Mouse (Mus musculus) myocyte (in vitro differentiated cells): ENCODE measurements around the gene Hoxc9. TPM values are rescaled to one million over a fixed set of nuclear protein-coding genes. Genes with fewer than 3 reads are reported as not detected.

Experiments
- H3K27me3 ChIP-seq: one replicate; pipeline ENCODE4 v1.6.1; 2011; ENCODE audit not compliant: control insufficient read depth, insufficient read depth, insufficient read length
- H3K36me3 ChIP-seq: one replicate; pipeline ENCODE4 v1.6.1; 2011; ENCODE audit not compliant: control insufficient read depth, insufficient read depth
- H3K4me2 ChIP-seq: one replicate; pipeline ENCODE4 v1.6.1; 2011; ENCODE audit warnings: low read depth, control low read depth
- H3K4me3 ChIP-seq: one replicate; pipeline ENCODE4 v1.5.1; 2011; ENCODE audit warnings: mild to moderate bottlenecking, control low read depth, moderate library complexity
- H3K79me2 ChIP-seq: one replicate; pipeline ENCODE4 v1.6.1; 2011; ENCODE audit not compliant: control insufficient read depth, insufficient read depth
- H3ac ChIP-seq: one replicate; pipeline ENCODE4 v1.6.1; 2011; ENCODE audit not compliant: control insufficient read depth, insufficient read length
- CEBPB ChIP-seq: IDR thresholded peaks from 2 replicates; pipeline ENCODE4 v1.6.1; 2011; ENCODE audit warnings: mild to moderate bottlenecking, moderate library complexity; ENCODE audit not compliant: poor library complexity, insufficient read depth, severe bottlenecking
- E2F4 ChIP-seq: IDR thresholded peaks from one replicate; pipeline ENCODE4 v1.6.1; 2011; ENCODE audit warnings: mild to moderate bottlenecking, control low read depth, moderate library complexity; ENCODE audit not compliant: insufficient read depth
- MYOD1 ChIP-seq, 3 experiments: IDR thresholded peaks; one replicate each; pipeline ENCODE4 v1.6.1; 2011; ENCODE audit warnings: control low read depth in 2 of 3, low read depth in 2 of 3, mild to moderate bottlenecking in 2 of 3, moderate library complexity in 1 of 3; ENCODE audit not compliant: insufficient read length in 2 of 3, control insufficient read depth in 1 of 3
- MYOG ChIP-seq, 3 experiments: IDR thresholded peaks; one replicate each; pipeline ENCODE4 v1.6.1; 2011; ENCODE audit warnings: control low read depth in 2 of 3, low read depth in 2 of 3, mild to moderate bottlenecking in 2 of 3; ENCODE audit not compliant: insufficient read length in 2 of 3, control insufficient read depth in 1 of 3, insufficient read depth in 1 of 3
- POLR2A ChIP-seq: IDR thresholded peaks from one replicate; pipeline ENCODE4 v1.6.1; 2011; ENCODE audit warnings: low read depth, mild to moderate bottlenecking, control low read depth, moderate library complexity; ENCODE audit not compliant: insufficient read length
- POLR2AphosphoS2 ChIP-seq: IDR thresholded peaks from one replicate; pipeline ENCODE4 v1.6.1; 2011; ENCODE audit warnings: low read depth, control low read depth; ENCODE audit not compliant: insufficient read length
- REST ChIP-seq: IDR thresholded peaks from one replicate; pipeline ENCODE4 v1.6.1; 2011; ENCODE audit warnings: mild to moderate bottlenecking, control low read depth, moderate library complexity; ENCODE audit not compliant: insufficient read depth, insufficient read length
- SRF ChIP-seq: IDR thresholded peaks from one replicate; pipeline ENCODE4 v1.6.1; 2011; ENCODE audit warnings: low read depth; ENCODE audit not compliant: control insufficient read depth, insufficient read length
- TCF12 ChIP-seq: IDR thresholded peaks from one replicate; pipeline ENCODE4 v1.6.1; 2011; ENCODE audit warnings: mild to moderate bottlenecking, control low read depth; ENCODE audit not compliant: poor library complexity, insufficient read depth, severe bottlenecking
- TCF3 ChIP-seq: IDR thresholded peaks from one replicate; pipeline ENCODE4 v1.6.1; 2011; ENCODE audit warnings: low read depth, control low read depth; ENCODE audit not compliant: insufficient read length
- USF1 ChIP-seq: IDR thresholded peaks from one replicate; pipeline ENCODE4 v1.6.1; 2011; ENCODE audit warnings: low read depth, mild to moderate bottlenecking, control low read depth, moderate library complexity
- polyA plus RNA-seq: library from polyadenylated mRNA; unstranded; fragments of >200 nt; fragmentation: generic; extraction: Trizol; gene quantifications from one replicate; pipeline ENCODE4 v1.2.1, GENCODE M21; 2012; ENCODE audit warnings: missing spikeins

Gene Hoxc9
- polyA plus RNA-seq, 1 experiment: 10.5 TPM

DNA sequence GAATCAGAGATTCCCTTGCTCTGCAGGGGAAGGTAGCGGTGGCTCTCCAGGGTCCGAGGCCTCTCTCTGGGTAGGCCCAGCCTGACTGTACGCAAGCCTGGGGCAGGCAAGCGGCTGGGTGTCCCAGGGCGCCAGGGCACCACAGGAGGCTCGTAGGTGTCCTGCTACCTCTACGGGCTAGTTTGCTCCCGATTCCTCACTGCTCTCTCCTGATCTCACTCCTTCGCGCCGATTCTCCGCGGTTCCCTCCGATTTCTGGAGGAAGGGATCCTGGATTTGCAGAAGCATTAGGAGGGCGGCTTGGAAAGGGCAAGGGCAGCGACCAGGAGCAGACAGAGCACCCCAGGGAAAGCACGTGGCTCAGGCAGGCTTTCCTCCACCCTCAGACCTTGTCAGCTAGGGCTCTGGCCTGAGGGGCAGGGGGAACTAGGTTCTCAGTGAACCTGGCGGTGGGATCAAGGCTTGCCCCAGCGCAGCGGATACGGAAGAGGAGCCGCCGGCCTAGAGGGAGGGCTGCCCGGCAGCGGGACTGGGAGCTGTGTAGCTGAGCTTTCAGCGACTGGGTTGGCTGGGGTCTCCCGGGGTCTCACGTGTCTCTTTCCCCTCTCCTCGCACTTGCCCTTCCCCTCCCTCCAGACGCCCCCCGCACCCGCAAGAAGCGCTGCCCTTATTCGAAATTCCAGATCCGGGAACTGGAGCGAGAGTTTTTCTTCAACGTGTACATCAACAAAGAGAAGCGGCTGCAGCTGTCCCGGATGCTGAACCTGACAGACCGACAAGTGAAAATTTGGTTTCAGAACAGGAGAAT, 20.2 kb upstream of the Hoxc9 start:
- Histone ChIP-seq H3K79me2 (peaks cover 82% of the 10 kb centered on the region), H3K27me3 (no peaks in the 10 kb centered on the region), H3K36me3 (no peaks in the 10 kb centered on the region), H3ac (peak overlapping the region; percentile 79), H3K4me3 (peak overlapping the region; percentile 91), H3K4me2 (peak overlapping the region; percentile 100)
- no peak for TF ChIP-seq SRF
- TF ChIP-seq POLR2AphosphoS2: peak; percentile 82
- TF ChIP-seq MYOD1 (IDR thresholded peaks at IDR 0.05; ENCODE audit: control insufficient read depth in 1 of 3, insufficient read length in 2 of 3, low read depth in 2 of 3): peak in 2 of 3 experiments; percentile 19 to 38
- TF ChIP-seq TCF12: no peak
- TF ChIP-seq MYOG (IDR thresholded peaks at IDR 0.05; ENCODE audit: control insufficient read depth in 1 of 3, insufficient read depth in 1 of 3, insufficient read length in 2 of 3, low read depth in 2 of 3): peak in 1 of 3 experiments; percentile 42
- TF ChIP-seq POLR2A: peak; percentile 64

DNA sequence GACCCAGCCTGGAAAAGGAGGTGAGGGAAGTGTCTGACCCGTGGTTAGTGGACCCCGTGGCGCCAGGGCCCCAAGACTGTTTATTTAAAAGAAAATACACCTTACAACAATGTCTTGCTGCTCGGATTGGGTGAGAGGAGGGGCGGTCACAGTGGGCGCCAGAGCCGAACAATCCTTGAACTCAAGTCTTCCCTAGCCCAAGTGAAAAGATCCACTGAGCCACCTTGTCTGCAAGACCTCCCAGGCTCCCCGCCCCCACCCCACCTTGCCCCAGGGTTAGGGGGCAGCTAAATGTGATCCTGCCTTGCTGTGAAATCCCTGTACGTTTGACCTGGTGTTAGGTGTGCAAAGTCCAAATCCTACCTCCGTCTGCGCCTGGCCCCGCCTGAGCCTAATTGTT, 19.3 kb upstream of the Hoxc9 start:
- peak overlapping the region; percentile 100 for H3K4me2 ChIP-seq
- TF ChIP-seq POLR2A: no peak
- TF ChIP-seq POLR2AphosphoS2: peak; percentile 13
- TF ChIP-seq E2F4: no peak
- no peak for TF ChIP-seq USF1
- no peak for TF ChIP-seq SRF
- H3K4me3 ChIP-seq: peak overlapping the region; percentile 91
- peaks cover 84% of the 10 kb centered on the region for H3K79me2 ChIP-seq
- no peaks in the 10 kb centered on the region for H3K27me3 ChIP-seq
- H3ac ChIP-seq: peak overlapping the region; percentile 79
- no peaks in the 10 kb centered on the region for H3K36me3 ChIP-seq

DNA sequence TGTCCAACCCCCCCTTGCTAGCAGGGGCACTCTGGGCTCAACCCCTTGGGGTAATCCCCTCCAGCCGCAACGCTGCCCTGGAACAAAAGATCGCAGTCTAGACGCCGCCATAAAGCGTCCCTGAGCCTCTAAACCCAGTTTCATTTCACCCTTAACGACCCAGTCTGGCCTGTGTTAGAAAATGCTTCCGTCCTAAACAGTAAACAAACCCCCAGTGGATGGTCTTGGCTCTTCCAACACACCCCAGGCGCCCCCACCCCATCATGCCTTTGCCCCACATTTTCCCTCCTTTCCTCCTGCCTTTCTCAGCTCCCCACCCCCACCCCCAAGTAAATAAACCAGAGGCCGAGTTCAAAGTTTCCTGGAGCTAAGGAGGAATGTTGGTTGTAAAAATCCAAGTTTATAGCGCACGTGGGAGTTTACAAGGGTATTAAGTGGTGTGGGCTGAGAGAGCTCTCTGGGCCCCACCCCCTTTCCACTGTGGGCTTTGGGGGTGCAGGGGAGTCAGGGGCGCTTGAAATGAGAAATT, 16.5 kb upstream of the Hoxc9 start:
- Histone ChIP-seq H3K4me3 (peak overlapping the region; percentile 85), H3K27me3 (no peaks in the 10 kb centered on the region), H3K4me2 (peak overlapping the region; percentile 100), H3ac (peak overlapping the region; percentile 27), H3K79me2 (peaks cover 98% of the 10 kb centered on the region), H3K36me3 (no peaks in the 10 kb centered on the region)
- no peak for TF ChIP-seq POLR2A
- TF ChIP-seq POLR2AphosphoS2: peak; percentile 60

DNA sequence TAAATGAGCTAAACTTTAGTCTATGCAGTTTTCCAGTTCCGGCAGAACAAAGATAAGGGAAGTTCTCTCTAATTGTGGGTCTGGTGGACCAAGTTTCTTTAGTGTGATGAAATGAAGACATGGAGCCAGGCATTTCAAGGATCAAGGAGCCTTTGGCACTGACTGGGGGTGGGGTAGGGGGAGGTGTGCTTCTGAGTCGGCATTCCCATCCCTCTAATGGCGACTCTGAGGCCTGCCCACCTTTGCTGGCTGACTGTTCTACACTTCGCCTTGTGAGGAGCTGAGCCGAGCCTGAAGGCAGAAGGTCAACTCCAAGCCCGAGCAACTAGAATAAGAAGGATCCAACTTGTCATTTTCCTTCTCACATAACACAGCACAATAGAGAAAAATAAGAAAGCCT, 14.5 kb upstream of the Hoxc9 start:
- peak overlapping the region; percentile 11 for H3ac ChIP-seq
- peaks cover 95% of the 10 kb centered on the region for H3K79me2 ChIP-seq
- peak overlapping the region; percentile 85 for H3K4me3 ChIP-seq
- H3K36me3 ChIP-seq: no peaks in the 10 kb centered on the region
- TF ChIP-seq TCF3: no peak
- no peak for TF ChIP-seq TCF12
- TF ChIP-seq POLR2A: peak; percentile 59
- peak; percentile 65 for TF ChIP-seq POLR2AphosphoS2
- H3K4me2 ChIP-seq: peak overlapping the region; percentile 100
- no peaks in the 10 kb centered on the region for H3K27me3 ChIP-seq

DNA sequence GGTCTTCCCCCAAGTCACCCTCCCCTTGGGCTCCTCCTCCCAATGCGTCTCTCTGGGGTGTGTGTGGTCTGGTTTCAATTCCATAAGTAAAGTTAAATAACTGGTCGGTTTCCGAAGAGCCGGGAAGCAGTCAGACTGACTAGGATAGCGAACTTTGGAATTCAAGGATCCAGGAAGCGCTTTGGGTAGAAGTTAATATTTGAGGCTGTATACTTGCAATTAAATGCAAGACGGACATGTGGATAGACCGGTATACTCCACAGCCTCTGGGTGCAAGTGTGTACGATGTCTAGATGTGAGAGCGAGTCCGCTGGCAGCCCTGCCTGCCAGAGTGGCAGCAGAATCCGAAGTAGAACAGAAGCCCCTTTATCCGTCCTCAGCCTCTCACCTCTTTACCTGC, 13.7 kb upstream of the Hoxc9 start:
- H3K4me3 ChIP-seq: peak overlapping the region; percentile 85
- peak overlapping the region; percentile 11 for H3ac ChIP-seq
- H3K27me3 ChIP-seq: no peaks in the 10 kb centered on the region
- peak overlapping the region; percentile 100 for H3K4me2 ChIP-seq
- peaks cover 95% of the 10 kb centered on the region for H3K79me2 ChIP-seq
- TF ChIP-seq E2F4 (no peak), MYOG (IDR thresholded peaks at IDR 0.05; ENCODE audit: control insufficient read depth in 1 of 3, insufficient read depth in 1 of 3, insufficient read length in 2 of 3, low read depth in 2 of 3) (no peak), POLR2AphosphoS2 (peak; percentile 18), USF1 (no peak), MYOD1 (IDR thresholded peaks at IDR 0.05; ENCODE audit: control insufficient read depth in 1 of 3, insufficient read length in 2 of 3, low read depth in 2 of 3) (no peak), REST (no peak), TCF3 (no peak), CEBPB (peak; percentile 23; the same call in 1 of the 2 replicates), POLR2A (peak; percentile 8)
- no peaks in the 10 kb centered on the region for H3K36me3 ChIP-seq

DNA sequence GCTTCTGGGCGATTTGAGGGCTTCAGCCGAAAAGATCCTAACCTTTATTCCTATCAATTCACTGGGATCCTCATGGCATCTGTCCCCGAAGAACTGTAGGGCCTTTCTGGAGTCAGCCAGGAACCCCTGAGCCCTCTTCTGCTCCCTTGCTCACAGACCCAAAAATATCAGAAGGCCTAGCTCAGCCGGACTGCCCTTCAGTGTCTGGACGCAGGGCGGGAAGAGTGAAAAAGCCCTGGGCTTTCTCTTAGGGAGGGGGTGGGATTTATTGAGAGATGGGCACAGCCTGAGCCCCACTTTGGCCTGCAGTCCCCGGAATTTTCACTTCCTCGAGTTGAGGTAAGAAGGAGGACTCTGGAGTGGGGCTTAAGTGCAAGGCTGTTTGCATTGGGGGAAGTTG, 13.0 kb upstream of the Hoxc9 start:
- peak overlapping the region; percentile 100 for H3K4me2 ChIP-seq
- H3ac ChIP-seq: peak overlapping the region; percentile 11
- H3K36me3 ChIP-seq: no peaks in the 10 kb centered on the region
- no peaks in the 10 kb centered on the region for H3K27me3 ChIP-seq
- peaks cover 95% of the 10 kb centered on the region for H3K79me2 ChIP-seq
- TF ChIP-seq POLR2A (peak; percentile 15), TCF12 (no peak)
- peak overlapping the region; percentile 85 for H3K4me3 ChIP-seq
